Mouse (Mus musculus) telencephalon, adult 2 months (tissue): ENCODE measurements around the gene Dnali1.

Experiments
- DNase-seq: peaks from one replicate; pipeline ENCODE4 v3.0.0-alpha.2; 2011; ENCODE audit warnings: low read depth, low spot score

The Dnali1 gene

GRCm38 (mm10) chr4:125065517-125066307 lies at the start of gene Dnali1:
TSS of gene Dnali1 (minus strand) at chr4:125065703.
- DNase-seq = no peak

- no peak for DNase-seq
Measured at GRCm38 (mm10) chr4:125115081-125115480, 49.6 kb upstream of the Dnali1 start.

- DNase-seq = peak; percentile 85
Measured at GRCm38 (mm10) chr4:125114638-125115037, 49.1 kb upstream of the Dnali1 start.

- DNase-seq = no peak
Measured at GRCm38 (mm10) chr4:125105354-125105753, 39.9 kb upstream of the Dnali1 start.

- DNase-seq = no peak
Measured at GRCm38 (mm10) chr4:125101334-125101733, 35.8 kb upstream of the Dnali1 start.

GRCm38 (mm10) chr4:125099458-125099857 lies 34.0 kb upstream of the Dnali1 start:
- DNase-seq = no peak

GRCm38 (mm10) chr4:125097412-125097811 lies 31.9 kb upstream of the Dnali1 start:
- DNase-seq = no peak

- no peak for DNase-seq
Measured at GRCm38 (mm10) chr4:125096066-125096465, 30.6 kb upstream of the Dnali1 start.

- DNase-seq = no peak
Measured at GRCm38 (mm10) chr4:125093031-125093430, 27.5 kb upstream of the Dnali1 start.

- peak; percentile 72 for DNase-seq
Measured at GRCm38 (mm10) chr4:125085346-125085841, 19.9 kb upstream of the Dnali1 start.

GRCm38 (mm10) chr4:125084403-125085345 lies 19.2 kb upstream of the Dnali1 start, which contains the start of gene Meaf6:
TSS of gene Meaf6 (plus strand) at chr4:125085134.
- DNase-seq = peak; percentile 52

GRCm38 (mm10) chr4:125078698-125079097 lies 13.2 kb upstream of the Dnali1 start:
- DNase-seq = no peak

- DNase-seq = no peak
Measured at GRCm38 (mm10) chr4:125077700-125078099, 12.2 kb upstream of the Dnali1 start.

GRCm38 (mm10) chr4:125066490-125067370 lies 1.2 kb upstream of the Dnali1 start, which contains the start of gene Snip1:
TSS of gene Snip1 (plus strand) at chr4:125066672.
- peak; percentile 88 for DNase-seq

- DNase-seq = no peak
Measured at GRCm38 (mm10) chr4:125063829-125064228, 1.7 kb downstream of the Dnali1 start.

- DNase-seq = no peak
Measured at GRCm38 (mm10) chr4:125059025-125059424, 6.5 kb downstream of the Dnali1 start.

GRCm38 (mm10) chr4:125058033-125058432 lies 7.5 kb downstream of the Dnali1 start:
- no peak for DNase-seq

- DNase-seq = no peak
Measured at GRCm38 (mm10) chr4:125057273-125057672, 8.2 kb downstream of the Dnali1 start.

- no peak for DNase-seq
Measured at GRCm38 (mm10) chr4:125056476-125056875, 9.0 kb downstream of the Dnali1 start.

- peak; percentile 39 for DNase-seq
Measured at GRCm38 (mm10) chr4:125055385-125055784, 10.1 kb downstream of the Dnali1 start.

- no peak for DNase-seq
Measured at GRCm38 (mm10) chr4:125044454-125044853, 21.0 kb downstream of the Dnali1 start.
